Mouse (Mus musculus) intestine, embryonic 15.5 days (tissue): ENCODE data around the gene Elovl4. TPM values are rescaled to one million over a fixed set of nuclear protein-coding genes. Genes with fewer than 3 reads are reported as not detected.

Source experiments
- ATAC-seq: fragments of 200-750 bp; cut with Nextera tagmentation; 2 replicates; pipeline ENCODE4 v1.8.0; 2017; ENCODE audit warnings: moderate TSS enrichment, moderate library complexity
- H3K27ac ChIP-seq: fragments of 300-500 bp; sonication (generic); 2 replicates; pipeline ENCODE4 v1.5.1; 2015; ENCODE audit warnings: mild to moderate bottlenecking, inconsistent platforms
- H3K27me3 ChIP-seq: fragments of 300-500 bp; sonication (generic); replicated peaks from 2 replicates; pipeline ENCODE4 v1.6.1; 2015; ENCODE audit warnings: inconsistent platforms
- H3K36me3 ChIP-seq: fragments of 300-500 bp; sonication (generic); 2 replicates; pipeline ENCODE4 v1.6.1; 2015; ENCODE audit warnings: inconsistent platforms
- H3K4me1 ChIP-seq: fragments of 300-500 bp; sonication (generic); replicated peaks from 2 replicates; pipeline ENCODE4 v1.6.1; 2015; ENCODE audit warnings: inconsistent platforms
- H3K4me2 ChIP-seq: fragments of 300-500 bp; sonication (generic); replicated peaks from 2 replicates; pipeline ENCODE4 v1.6.1; 2015; ENCODE audit warnings: mild to moderate bottlenecking, inconsistent platforms
- H3K4me3 ChIP-seq: fragments of 300-500 bp; sonication (generic); replicated peaks from 2 replicates; pipeline ENCODE4 v1.5.1; 2015; ENCODE audit warnings: inconsistent platforms
- H3K9ac ChIP-seq: fragments of 300-500 bp; sonication (generic); 2 replicates; pipeline ENCODE4 v1.6.1; 2015; ENCODE audit warnings: inconsistent platforms
- H3K9me3 ChIP-seq: fragments of 300-500 bp; sonication (generic); 2 replicates; pipeline ENCODE4 v1.6.1; 2016; ENCODE audit warnings: inconsistent platforms
- WGBS: fragments of 180-500 bp; shearing (Covaris S2); methylation state at CpG from one replicate; pipeline ENCODE4 v1.1.7; 2015; 5-methylcytosine and 5-hydroxymethylcytosine counted together
- polyA plus RNA-seq: library from polyadenylated mRNA; unstranded; fragments of >200 nt; fragmentation: Nextera tagmentation; extraction: Ambion mirVana; gene quantifications from 2 replicates; pipeline ENCODE4 v1.2.1, GENCODE M21; 2015

The Elovl4 gene
- polyA plus RNA-seq, 1 experiment from 2014 or later, result 8.9 TPM

- ATAC-seq, result no peak
- Histone ChIP-seq H3K4me2 (no peak overlapping the region; the same call in 1 of the 2 replicates), H3K4me1 (peaks cover 6% of the 10 kb centered on the region; the same call in 1 of the 2 replicates), H3K27ac (no peak overlapping the region), H3K4me3 (no peak overlapping the region), H3K9me3 (no peaks in the 10 kb centered on the region), H3K36me3 (no peaks in the 10 kb centered on the region), H3K27me3 (peaks cover 4% of the 10 kb centered on the region; the same call in 1 of the 2 replicates), H3K9ac (no peak overlapping the region)
- 59% methylated on average over 13 of the region's 13 CpGs for WGBS
Measured at GRCm38 (mm10) chr9:83804341-83804740, 1.7 kb downstream of the Elovl4 start.

- H3K4me2 ChIP-seq, result no peak overlapping the region
- 83% methylated on average over 8 of the region's 8 CpGs for WGBS
- no peaks in the 10 kb centered on the region for H3K27me3 ChIP-seq
- H3K9ac ChIP-seq, result no peak overlapping the region
- no peak overlapping the region for H3K27ac ChIP-seq
- no peaks in the 10 kb centered on the region for H3K36me3 ChIP-seq
- H3K9me3 ChIP-seq, result no peaks in the 10 kb centered on the region
- ATAC-seq, result no peak
- no peak overlapping the region for H3K4me3 ChIP-seq
- H3K4me1 ChIP-seq, result no peaks in the 10 kb centered on the region
Measured at GRCm38 (mm10) chr9:83797898-83798297, 8.2 kb downstream of the Elovl4 start.

- Histone ChIP-seq H3K4me2 (no peak overlapping the region), H3K4me3 (no peak overlapping the region), H3K36me3 (no peaks in the 10 kb centered on the region), H3K9ac (no peak overlapping the region), H3K27me3 (no peaks in the 10 kb centered on the region), H3K27ac (no peak overlapping the region), H3K4me1 (no peaks in the 10 kb centered on the region), H3K9me3 (no peaks in the 10 kb centered on the region)
- no peak for ATAC-seq
- WGBS, result 88% methylated on average over 7 of the region's 7 CpGs
Measured at GRCm38 (mm10) chr9:83796875-83797274, 9.2 kb downstream of the Elovl4 start.

- no peak overlapping the region for H3K4me2 ChIP-seq
- no peaks in the 10 kb centered on the region for H3K27me3 ChIP-seq
- H3K9ac ChIP-seq, result no peak overlapping the region
- ATAC-seq, result no peak
- H3K27ac ChIP-seq, result no peak overlapping the region
- no peak overlapping the region for H3K4me3 ChIP-seq
- WGBS, result 94% methylated on average over 6 of the region's 6 CpGs
- no peaks in the 10 kb centered on the region for H3K4me1 ChIP-seq
- no peaks in the 10 kb centered on the region for H3K36me3 ChIP-seq
- no peaks in the 10 kb centered on the region for H3K9me3 ChIP-seq
Measured at GRCm38 (mm10) chr9:83789326-83789725, 16.8 kb downstream of the Elovl4 start.

DNA sequence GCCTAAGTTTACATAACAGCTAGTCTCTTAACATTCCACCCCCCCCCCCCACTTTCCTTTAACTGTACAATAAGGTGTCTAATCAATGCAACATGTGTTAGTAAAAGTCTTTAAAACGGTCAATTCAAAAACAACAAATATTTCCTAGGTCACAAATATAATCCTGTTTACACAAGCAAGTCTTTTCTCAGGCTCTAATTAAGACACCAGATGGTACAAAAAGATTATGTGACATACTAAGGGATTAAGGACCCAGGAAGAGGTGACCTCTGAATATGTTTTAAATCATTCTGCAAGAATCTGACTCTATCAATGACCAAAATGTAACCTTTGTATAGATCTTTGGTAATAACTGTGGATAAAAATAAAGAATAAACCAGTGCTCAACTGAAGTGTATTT lies 20.6 kb downstream of the Elovl4 start:
- no peak overlapping the region for H3K4me3 ChIP-seq
- H3K27me3 ChIP-seq, result no peaks in the 10 kb centered on the region
- H3K9me3 ChIP-seq, result no peaks in the 10 kb centered on the region
- no peak overlapping the region for H3K27ac ChIP-seq
- no peak for ATAC-seq
- H3K4me2 ChIP-seq, result no peak overlapping the region
- no peak overlapping the region for H3K9ac ChIP-seq
- WGBS, result 76% methylated on average over 1 of the region's 1 CpGs
- H3K36me3 ChIP-seq, result no peaks in the 10 kb centered on the region
- no peaks in the 10 kb centered on the region for H3K4me1 ChIP-seq

- no peak overlapping the region for H3K4me2 ChIP-seq
- H3K36me3 ChIP-seq, result no peaks in the 10 kb centered on the region
- no peak overlapping the region for H3K9ac ChIP-seq
- H3K4me1 ChIP-seq, result no peaks in the 10 kb centered on the region
- ATAC-seq, result no peak
- no peaks in the 10 kb centered on the region for H3K27me3 ChIP-seq
- WGBS, result 55% methylated on average over 9 of the region's 9 CpGs
- no peak overlapping the region for H3K4me3 ChIP-seq
- no peaks in the 10 kb centered on the region for H3K9me3 ChIP-seq
- H3K27ac ChIP-seq, result no peak overlapping the region
Measured at GRCm38 (mm10) chr9:83778317-83778960, 27.6 kb downstream of the Elovl4 start.

GRCm38 (mm10) chr9:83761318-83761717 lies 44.8 kb downstream of the Elovl4 start:
- H3K4me1 ChIP-seq, result no peaks in the 10 kb centered on the region
- H3K27ac ChIP-seq, result no peak overlapping the region
- H3K4me3 ChIP-seq, result no peak overlapping the region
- H3K9ac ChIP-seq, result no peak overlapping the region
- H3K9me3 ChIP-seq, result no peaks in the 10 kb centered on the region
- H3K27me3 ChIP-seq, result no peaks in the 10 kb centered on the region
- no peak for ATAC-seq
- no peak overlapping the region for H3K4me2 ChIP-seq
- no peaks in the 10 kb centered on the region for H3K36me3 ChIP-seq
- 66% methylated on average over 4 of the region's 4 CpGs for WGBS

GRCm38 (mm10) chr9:83731877-83732276 lies 74.2 kb downstream of the Elovl4 start:
- H3K4me2 ChIP-seq, result no peak overlapping the region
- H3K4me1 ChIP-seq, result no peaks in the 10 kb centered on the region; the same call in 1 of the 2 replicates
- H3K36me3 ChIP-seq, result no peaks in the 10 kb centered on the region
- no peak for ATAC-seq
- H3K9ac ChIP-seq, result no peak overlapping the region
- WGBS, result 87% methylated on average over 2 of the region's 2 CpGs
- H3K4me3 ChIP-seq, result no peak overlapping the region
- H3K9me3 ChIP-seq, result no peaks in the 10 kb centered on the region
- H3K27me3 ChIP-seq, result no peaks in the 10 kb centered on the region
- no peak overlapping the region for H3K27ac ChIP-seq

- Histone ChIP-seq H3K27me3 (no peaks in the 10 kb centered on the region), H3K4me3 (no peak overlapping the region), H3K4me2 (no peak overlapping the region), H3K9me3 (no peaks in the 10 kb centered on the region), H3K36me3 (no peaks in the 10 kb centered on the region), H3K27ac (no peak overlapping the region), H3K9ac (no peak overlapping the region), H3K4me1 (no peaks in the 10 kb centered on the region; the same call in 1 of the 2 replicates)
- ATAC-seq, result no peak
- WGBS, result 55% methylated on average over 7 of the region's 7 CpGs
Measured at GRCm38 (mm10) chr9:83730836-83731235, 75.2 kb downstream of the Elovl4 start.

Other genes with a start within 250 kb of the Elovl4 start
- 23.5 and 25.9 TPM in 2 replicates for gene Ttk, start 28.4 kb upstream of the Elovl4 start, polyA plus RNA-seq
- gene Bckdhb, start 118.9 kb upstream of the Elovl4 start, polyA plus RNA-seq, result 39.5 and 41.2 TPM in 2 replicates